Mouse (Mus musculus): ENCODE results near the gene Stx1a. TPM values are rescaled to one million over a fixed set of nuclear protein-coding genes. Genes with fewer than 3 reads are reported as not detected.

Stx1a gene
- 1 to 10 TPM in 3 of 4 experiments, under 1 TPM in 1; 0.88 to 2.4 (median 1.2) TPM for total RNA-seq (2022)

DNA sequence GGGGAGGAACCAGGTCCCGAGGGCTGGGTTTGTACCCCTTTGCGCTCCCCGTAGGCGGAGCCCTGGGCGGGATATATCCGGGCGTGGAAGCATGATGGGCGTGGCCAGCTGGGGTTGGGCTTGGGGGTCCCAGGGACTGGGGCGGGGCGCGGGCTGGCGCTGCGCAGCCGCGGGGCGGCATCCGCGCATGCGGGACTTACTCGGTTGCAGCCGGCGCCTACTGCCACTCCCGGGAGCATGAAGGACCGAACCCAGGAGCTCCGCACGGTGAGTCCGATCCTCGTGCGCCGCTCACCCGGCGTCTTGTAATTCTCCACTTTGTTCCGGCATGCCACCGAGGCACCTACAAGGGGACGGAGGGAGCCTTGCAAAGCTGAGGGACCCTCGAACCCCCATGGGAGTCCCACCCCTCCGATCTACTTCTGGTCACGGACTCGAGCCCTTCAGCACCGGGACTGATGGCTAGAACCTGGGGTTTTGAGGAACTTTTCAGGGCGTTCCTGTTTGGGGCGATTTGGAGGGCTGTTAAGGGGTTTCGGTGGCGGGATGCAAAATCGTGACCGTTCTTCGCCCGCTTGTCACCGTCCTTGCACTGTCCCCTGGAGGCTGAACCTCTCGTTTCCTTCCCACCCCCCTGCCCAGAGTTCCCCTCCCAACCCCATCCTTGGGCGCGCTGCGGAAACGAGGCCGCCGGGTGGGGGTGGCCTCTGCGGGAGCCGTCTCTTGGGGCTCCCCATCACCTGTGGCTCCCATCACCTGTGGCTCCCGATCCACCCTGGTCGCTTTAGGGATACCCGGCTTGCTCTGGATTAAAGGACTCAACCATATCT, at the start of gene Stx1a:
Stx1a (plus strand) TSS at position 139 of the 830 bp plus-strand sequence.
- peak; percentile 89 for DNase-seq (ENCODE audit: low spot score)

GRCm38 (mm10) chr5:134973526-134973925, 49.8 kb upstream of the Stx1a start:
- no peak for DNase-seq (ENCODE audit: low spot score)

DNA sequence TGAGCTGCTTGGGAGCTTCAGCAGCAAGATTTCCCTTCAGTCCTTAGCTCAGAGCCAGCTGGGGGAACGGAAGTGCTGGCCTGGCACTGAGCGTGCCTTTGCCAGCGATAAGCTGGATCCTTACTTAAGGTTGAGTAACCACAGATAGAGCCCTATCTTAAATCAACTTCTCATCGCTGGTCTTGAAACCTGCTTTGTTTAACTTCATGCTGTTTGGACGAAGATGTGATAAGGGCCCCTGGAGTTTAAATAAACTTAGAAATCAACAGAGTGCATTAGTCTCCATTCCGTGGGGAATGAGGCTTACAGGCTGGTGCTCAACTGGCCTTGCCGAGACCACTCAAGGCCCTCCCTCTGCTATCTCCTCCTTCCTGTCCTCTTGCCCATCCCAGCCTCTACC, 49.0 kb upstream of the Stx1a start:
- DNase-seq (ENCODE audit: low spot score), result no peak

GRCm38 (mm10) chr5:134974921-134975320, 48.4 kb upstream of the Stx1a start:
- no peak for DNase-seq (ENCODE audit: low spot score)

- DNase-seq (ENCODE audit: low spot score), result no peak
Measured at GRCm38 (mm10) chr5:134976164-134976563, 47.1 kb upstream of the Stx1a start.

- no peak for DNase-seq (ENCODE audit: low spot score)
Measured at GRCm38 (mm10) chr5:134976577-134977250, 46.6 kb upstream of the Stx1a start.

GRCm38 (mm10) chr5:134977837-134978236, 45.4 kb upstream of the Stx1a start:
- DNase-seq (ENCODE audit: low spot score), result no peak

GRCm38 (mm10) chr5:134981149-134981548, 42.1 kb upstream of the Stx1a start:
- DNase-seq (ENCODE audit: low spot score), result no peak

DNA sequence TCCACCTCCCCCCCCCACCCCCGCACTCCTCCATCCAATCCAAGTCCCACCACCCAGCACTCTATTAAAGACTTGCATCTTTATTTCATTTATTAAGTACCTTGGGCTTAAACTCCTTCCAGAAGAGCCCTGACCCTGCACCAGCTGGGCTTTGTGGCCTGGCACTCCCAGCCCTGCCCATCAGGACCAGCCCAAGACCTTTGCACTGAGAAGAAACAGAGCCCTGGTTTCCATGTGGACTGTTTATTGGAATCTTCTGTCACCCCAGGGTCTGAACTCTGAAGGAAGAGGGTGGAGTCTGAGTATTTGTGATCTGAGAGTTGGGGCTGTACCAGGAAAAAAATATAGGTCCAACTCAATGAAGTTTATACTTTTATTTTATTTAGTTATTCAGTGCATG, 40.2 kb upstream of the Stx1a start:
- DNase-seq (ENCODE audit: low spot score), result no peak

GRCm38 (mm10) chr5:134983771-134984170, 39.5 kb upstream of the Stx1a start:
- DNase-seq (ENCODE audit: low spot score), result no peak

- DNase-seq (ENCODE audit: low spot score), result no peak
Measured at GRCm38 (mm10) chr5:134985633-134986297, 37.5 kb upstream of the Stx1a start, which contains the start of gene Cldn3. Cldn3 (plus strand) TSS chr5:134986214.

DNA sequence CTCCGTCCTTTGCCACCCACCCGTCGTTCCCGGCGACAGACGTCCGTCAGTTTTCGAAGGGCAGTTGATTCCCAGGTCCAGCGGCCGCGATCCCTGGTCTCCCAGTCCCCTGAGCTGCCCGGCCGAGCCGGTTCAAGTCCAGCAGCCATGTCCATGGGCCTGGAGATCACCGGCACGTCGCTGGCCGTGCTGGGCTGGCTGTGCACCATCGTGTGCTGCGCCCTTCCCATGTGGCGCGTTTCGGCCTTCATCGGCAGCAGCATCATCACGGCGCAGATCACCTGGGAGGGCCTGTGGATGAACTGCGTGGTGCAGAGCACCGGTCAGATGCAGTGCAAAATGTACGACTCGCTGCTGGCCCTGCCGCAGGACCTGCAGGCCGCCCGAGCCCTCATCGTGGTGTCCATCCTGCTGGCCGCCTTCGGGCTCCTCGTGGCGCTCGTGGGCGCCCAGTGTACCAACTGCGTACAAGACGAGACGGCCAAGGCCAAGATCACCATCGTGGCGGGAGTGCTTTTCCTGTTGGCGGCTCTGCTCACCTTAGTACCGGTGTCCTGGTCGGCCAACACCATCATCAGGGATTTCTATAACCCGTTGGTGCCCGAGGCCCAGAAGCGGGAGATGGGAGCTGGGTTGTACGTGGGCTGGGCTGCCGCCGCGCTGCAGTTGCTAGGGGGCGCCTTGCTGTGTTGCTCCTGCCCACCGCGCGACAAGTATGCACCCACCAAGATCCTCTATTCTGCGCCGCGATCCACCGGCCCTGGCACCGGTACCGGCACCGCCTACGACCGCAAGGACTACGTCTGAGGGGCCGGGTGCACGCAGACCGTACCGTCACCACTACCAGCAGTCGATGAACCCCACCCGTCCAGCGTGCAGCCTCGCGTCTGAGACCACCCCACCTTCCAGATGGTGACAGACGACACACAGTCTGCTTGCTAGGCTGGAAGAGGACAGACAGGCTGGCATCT, 36.7 kb upstream of the Stx1a start:
- DNase-seq (ENCODE audit: low spot score), result no peak

GRCm38 (mm10) chr5:134989166-134989565, 34.1 kb upstream of the Stx1a start:
- no peak for DNase-seq (ENCODE audit: low spot score)

- no peak for DNase-seq (ENCODE audit: low spot score)
Measured at GRCm38 (mm10) chr5:134989741-134990140, 33.5 kb upstream of the Stx1a start.

DNA sequence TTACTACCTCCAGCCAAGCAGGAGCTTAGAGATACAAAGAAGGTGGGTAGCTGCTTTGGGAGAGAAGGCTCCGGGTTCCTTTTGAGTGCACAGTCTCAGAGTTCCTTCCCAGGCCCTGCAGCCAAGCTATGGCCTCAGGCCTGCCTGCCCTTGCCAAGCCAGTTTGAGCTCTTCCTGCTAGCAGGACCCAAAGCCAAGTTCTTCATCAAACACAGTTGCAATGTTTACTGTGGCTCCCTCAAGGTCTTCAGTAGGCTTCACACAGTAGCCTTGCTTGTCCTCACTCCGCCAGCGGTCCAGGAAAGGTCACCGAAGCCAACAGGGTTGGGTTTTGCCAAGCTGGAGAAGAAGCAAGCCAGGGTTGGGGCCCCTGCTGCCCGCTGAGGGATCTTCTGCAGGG, 30.7 kb upstream of the Stx1a start:
- no peak for DNase-seq (ENCODE audit: low spot score)

- DNase-seq (ENCODE audit: low spot score), result no peak
Measured at GRCm38 (mm10) chr5:134998359-134998758, 24.9 kb upstream of the Stx1a start.

GRCm38 (mm10) chr5:134999797-135000196, 23.5 kb upstream of the Stx1a start:
- DNase-seq (ENCODE audit: low spot score), result no peak

- DNase-seq (ENCODE audit: low spot score), result no peak
Measured at GRCm38 (mm10) chr5:135000751-135001150, 22.5 kb upstream of the Stx1a start.

GRCm38 (mm10) chr5:135001309-135001708, 22.0 kb upstream of the Stx1a start:
- DNase-seq (ENCODE audit: low spot score), result no peak

DNA sequence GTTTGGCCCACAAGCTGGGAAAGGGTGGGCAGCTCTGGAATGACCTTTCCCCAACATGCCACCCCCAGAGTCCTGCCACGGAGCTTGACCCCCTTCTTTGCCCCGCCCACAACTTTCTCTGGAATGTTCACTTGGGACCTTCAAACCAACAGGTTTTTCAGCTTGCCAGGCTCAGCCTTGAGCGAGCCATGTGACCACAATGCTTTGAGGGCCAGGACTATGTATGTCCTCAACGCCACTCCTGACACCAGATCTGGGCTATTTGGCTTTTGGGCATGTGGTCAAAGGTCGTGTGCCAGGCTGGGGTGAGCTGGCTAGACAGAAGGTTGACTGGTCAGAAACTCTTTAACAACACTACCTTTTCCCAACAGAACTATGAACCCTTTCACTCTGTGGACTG, 21.1 kb upstream of the Stx1a start:
- DNase-seq (ENCODE audit: low spot score), result no peak

All from heart, adult 8-10 months (tissue).